Mouse (Mus musculus) 3134 (cell line): ENCODE measurements around the gene Olfr1469.
"Not testable (repeated sequence)": the region's sequence is repeated elsewhere in the genome, so short reads cannot be mapped to it uniquely, and the experiment has no call there.

Experiments used
- DNase-seq: peaks from one replicate; pipeline ENCODE4 v3.0.0-alpha.2; 2011; ENCODE audit warnings: low spot score; ENCODE audit not compliant: insufficient read length; ENCODE audit errors: extremely low read depth

Olfr1469 gene

DNA sequence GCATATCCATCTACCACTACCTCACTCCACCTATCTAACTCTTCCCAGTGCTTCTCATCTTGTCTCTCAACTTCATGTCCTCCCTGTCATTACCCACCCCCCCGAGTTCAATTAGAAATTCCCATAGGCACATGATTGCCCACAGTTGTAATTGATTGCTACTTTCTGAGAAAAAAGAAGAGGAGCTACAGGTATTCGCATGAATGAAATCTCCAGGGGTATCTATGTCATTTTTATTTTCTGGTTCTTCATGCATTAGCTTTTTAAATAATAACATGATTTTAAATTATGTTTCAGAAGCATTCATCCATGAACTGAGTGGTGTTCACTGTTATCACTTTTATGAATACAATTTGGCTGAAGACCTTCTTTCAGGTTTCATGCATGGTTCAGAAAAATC is at the start of gene Olfr1469:
TSS of gene Olfr1469 (plus strand) at position 301 of the 400 bp plus-strand sequence.
- no peak for DNase-seq

DNA sequence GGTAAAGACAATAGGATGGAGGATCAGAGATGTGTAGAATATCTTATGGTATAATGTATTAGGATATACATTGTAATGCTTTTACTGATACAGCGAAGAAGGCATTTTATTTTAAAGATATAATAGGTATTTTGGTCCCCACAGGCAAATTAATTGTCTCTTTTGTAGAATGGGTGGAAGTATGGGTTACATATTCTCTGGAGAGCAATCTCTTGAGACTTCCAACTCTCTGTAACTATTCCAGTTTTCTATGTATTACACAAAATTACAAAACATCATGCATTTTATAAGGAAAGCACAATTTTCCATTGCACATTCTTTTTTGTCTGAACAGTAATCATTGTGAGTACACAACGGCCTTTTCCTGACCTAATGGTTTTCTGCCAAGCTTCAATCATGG is 45.7 kb upstream of the Olfr1469 start, which contains the start of gene Olfr1467:
TSS of gene Olfr1467 (plus strand) at position 301 of the 400 bp plus-strand sequence.
- no peak for DNase-seq

DNA sequence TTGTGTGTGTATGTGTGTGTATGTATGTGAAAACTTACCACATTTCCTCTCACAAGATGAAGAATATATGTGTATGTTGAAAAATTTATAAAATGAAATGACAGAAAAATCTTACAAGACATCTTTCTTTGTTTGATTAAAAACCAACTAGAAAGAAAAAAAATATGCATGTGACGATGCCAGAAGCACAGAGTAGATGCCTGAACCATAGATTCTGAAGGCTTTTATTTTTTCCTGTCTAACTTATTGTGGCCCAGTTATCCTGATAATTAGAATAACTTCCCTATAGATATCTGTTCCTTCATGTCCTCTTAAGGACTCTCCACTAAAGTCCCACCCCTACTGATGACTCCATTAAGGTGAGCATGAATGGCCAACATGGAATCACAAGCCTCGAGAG is 35.5 kb downstream of the Olfr1469 start, which contains the start of gene Olfr1471:
TSS of gene Olfr1471 (plus strand) at position 301 of the 400 bp plus-strand sequence.
- DNase-seq, result not testable (repeated sequence)

DNA sequence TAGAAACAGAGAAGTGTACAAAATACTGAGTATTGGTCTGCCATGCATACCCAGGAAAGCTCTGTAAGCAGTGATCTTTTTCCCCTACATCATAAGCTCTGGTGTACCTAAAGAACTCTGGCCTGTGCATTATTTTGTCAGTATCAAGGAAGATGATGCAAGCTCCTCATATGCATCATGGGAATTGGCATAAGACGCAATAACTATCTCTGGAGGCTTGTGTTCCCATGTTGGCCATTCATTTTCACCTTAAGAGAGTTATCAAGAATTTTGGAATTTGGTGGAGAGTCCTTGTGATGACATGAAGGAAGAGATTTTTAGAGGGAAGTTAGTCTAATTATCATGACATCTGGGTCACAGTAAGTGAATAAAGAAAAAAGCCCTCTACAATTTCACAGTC is 48.3 kb downstream of the Olfr1469 start, which contains the start of gene Olfr1472:
TSS of gene Olfr1472 (minus strand) at position 101 of the 400 bp plus-strand sequence.
- DNase-seq, result no peak
